Mouse (Mus musculus) neural tube, embryonic 14.5 days (tissue): ENCODE results near the gene Grk6. TPM values are rescaled to one million over a fixed set of nuclear protein-coding genes. Genes with fewer than 3 reads are reported as not detected.

Source experiments
- ATAC-seq: fragments of 200-750 bp; cut with Nextera tagmentation; 2 replicates; pipeline ENCODE4 v1.8.0; 2017; ENCODE audit warnings: low read depth, mild to moderate bottlenecking, moderate TSS enrichment, moderate library complexity
- H3K27ac ChIP-seq: fragments of 300-500 bp; sonication (generic); 2 replicates; pipeline ENCODE4 v1.5.1; 2014; ENCODE audit warnings: low read depth, mild to moderate bottlenecking, control low read depth, low read length, moderate library complexity, mixed read lengths
- H3K27me3 ChIP-seq: fragments of 300-500 bp; sonication (generic); 2 replicates; pipeline ENCODE4 v1.6.1; 2014; ENCODE audit warnings: low read length; ENCODE audit not compliant: control insufficient read depth, insufficient read depth
- H3K36me3 ChIP-seq: fragments of 300-500 bp; sonication (generic); 2 replicates; pipeline ENCODE4 v1.6.1; 2014; ENCODE audit warnings: low read length, mixed read lengths; ENCODE audit not compliant: control insufficient read depth, insufficient read depth
- H3K4me1 ChIP-seq: fragments of 300-500 bp; sonication (generic); 2 replicates; pipeline ENCODE4 v1.6.1; 2014; ENCODE audit warnings: low read length; ENCODE audit not compliant: control insufficient read depth, insufficient read depth
- H3K4me2 ChIP-seq: fragments of 300-500 bp; sonication (generic); 2 replicates; pipeline ENCODE4 v1.6.1; 2014; ENCODE audit warnings: mild to moderate bottlenecking, low read depth, low read length, control low read depth
- H3K4me3 ChIP-seq: fragments of 300-500 bp; sonication (generic); 2 replicates; pipeline ENCODE4 v1.5.1; 2014; ENCODE audit warnings: low read depth, low read length, control low read depth, mixed read lengths
- H3K9ac ChIP-seq: fragments of 300-500 bp; sonication (generic); replicated peaks from 2 replicates; pipeline ENCODE4 v1.6.1; 2014; ENCODE audit warnings: low read depth, mild to moderate bottlenecking, control low read depth, low read length, mixed read lengths
- H3K9me3 ChIP-seq: fragments of 300-500 bp; sonication (generic); 2 replicates; pipeline ENCODE4 v1.6.1; 2016; ENCODE audit warnings: low read length; ENCODE audit not compliant: control insufficient read depth
- WGBS: fragments of 180-500 bp; shearing (Covaris S2); extraction: QIAGEN DNeasy Blood & Tissue Kit; methylation state at CpG from one replicate; pipeline ENCODE4 v1.1.7; 2014; 5-methylcytosine and 5-hydroxymethylcytosine counted together
- polyA plus RNA-seq: library from polyadenylated mRNA; unstranded; fragments of >200 nt; fragmentation: Nextera tagmentation; extraction: Ambion mirVana; gene quantifications from 2 replicates; pipeline ENCODE4 v1.2.1, GENCODE M21; 2014

Gene Grk6
- polyA plus RNA-seq, result 39.0 and 42.1 TPM in 2 replicates

GRCm38 (mm10) chr13:55444937-55445315 is at the start of gene Grk6:
Gene Grk6 (plus strand): TSS chr13:55445072.
- H3K36me3 ChIP-seq, result no peaks in the 10 kb centered on the region
- peak within 1 kb of the TSS; percentile 84 for H3K4me2 ChIP-seq
- peaks cover 26% of the 10 kb centered on the region for H3K4me1 ChIP-seq
- H3K27ac ChIP-seq, result peak within 1 kb of the TSS; percentile 91
- H3K4me3 ChIP-seq, result peak within 1 kb of the TSS; percentile 79
- ATAC-seq, result peak; percentile 96
- peak within 1 kb of the TSS; percentile 83 for H3K9ac ChIP-seq
- no peaks in the 10 kb centered on the region for H3K27me3 ChIP-seq
- H3K9me3 ChIP-seq, result no peaks in the 10 kb centered on the region
- WGBS, result 0% methylated on average over 33 of the region's 35 CpGs

- WGBS, result 96% methylated on average over 1 of the region's 1 CpGs
- no peaks in the 10 kb centered on the region for H3K4me1 ChIP-seq
- ATAC-seq, result no peak
- H3K27me3 ChIP-seq, result no peaks in the 10 kb centered on the region
- no peak within 1 kb of the TSS for H3K4me3 ChIP-seq
- no peaks in the 10 kb centered on the region for H3K36me3 ChIP-seq
- H3K9me3 ChIP-seq, result no peaks in the 10 kb centered on the region
- no peak within 1 kb of the TSS for H3K4me2 ChIP-seq
- H3K9ac ChIP-seq, result no peak within 1 kb of the TSS
- H3K27ac ChIP-seq, result no peak within 1 kb of the TSS
These were observed 46.8 kb upstream of the Grk6 start, which contains the start of gene Slc34a1 for GRCm38 (mm10) chr13:55398088-55398487. Gene Slc34a1 (plus strand): TSS chr13:55398187.

GRCm38 (mm10) chr13:55399300-55400038 is 45.4 kb upstream of the Grk6 start:
- 73% methylated on average over 5 of the region's 5 CpGs for WGBS
- Histone ChIP-seq H3K4me2 (no peak overlapping the region), H3K4me3 (no peak overlapping the region), H3K4me1 (no peaks in the 10 kb centered on the region), H3K27me3 (no peaks in the 10 kb centered on the region), H3K9me3 (no peaks in the 10 kb centered on the region), H3K9ac (no peak overlapping the region), H3K36me3 (no peaks in the 10 kb centered on the region), H3K27ac (no peak overlapping the region)
- ATAC-seq, result no peak

DNA sequence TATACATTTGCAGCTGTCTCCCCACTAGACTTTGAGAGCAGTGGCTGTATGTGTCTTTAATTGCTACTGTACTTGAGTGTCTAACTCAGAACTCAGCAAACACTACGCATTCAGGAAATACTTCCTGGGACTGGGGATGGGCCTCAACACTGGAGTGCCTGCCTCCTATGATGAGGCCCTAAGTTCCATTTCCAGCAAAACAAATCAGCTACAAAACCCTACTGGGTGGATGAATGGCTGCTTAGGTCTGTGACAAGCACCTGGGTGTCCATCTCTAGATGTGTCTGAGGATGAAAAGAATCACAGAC is 44.9 kb upstream of the Grk6 start:
- Histone ChIP-seq H3K4me1 (no peaks in the 10 kb centered on the region), H3K4me2 (no peak overlapping the region), H3K36me3 (no peaks in the 10 kb centered on the region), H3K27ac (no peak overlapping the region), H3K4me3 (no peak overlapping the region), H3K27me3 (no peaks in the 10 kb centered on the region), H3K9ac (no peak overlapping the region), H3K9me3 (no peaks in the 10 kb centered on the region)
- no peak for ATAC-seq
- WGBS, result 92% methylated on average over 1 of the region's 1 CpGs

GRCm38 (mm10) chr13:55403266-55403665 is 41.6 kb upstream of the Grk6 start:
- peak; percentile 42; the same call in 1 of the 2 replicates for ATAC-seq
- peaks cover 10% of the 10 kb centered on the region; the same call in 1 of the 2 replicates for H3K4me1 ChIP-seq
- H3K27ac ChIP-seq, result peak overlapping the region; percentile 71
- H3K9ac ChIP-seq, result no peak overlapping the region
- no peaks in the 10 kb centered on the region for H3K27me3 ChIP-seq
- H3K4me2 ChIP-seq, result no peak overlapping the region
- WGBS, result 47% methylated on average over 7 of the region's 7 CpGs
- no peaks in the 10 kb centered on the region for H3K36me3 ChIP-seq
- no peaks in the 10 kb centered on the region for H3K9me3 ChIP-seq
- H3K4me3 ChIP-seq, result no peak overlapping the region

GRCm38 (mm10) chr13:55403935-55404852 is 40.7 kb upstream of the Grk6 start:
- Histone ChIP-seq H3K27ac (peak overlapping the region; percentile 75), H3K27me3 (no peaks in the 10 kb centered on the region), H3K4me2 (no peak overlapping the region)

DNA sequence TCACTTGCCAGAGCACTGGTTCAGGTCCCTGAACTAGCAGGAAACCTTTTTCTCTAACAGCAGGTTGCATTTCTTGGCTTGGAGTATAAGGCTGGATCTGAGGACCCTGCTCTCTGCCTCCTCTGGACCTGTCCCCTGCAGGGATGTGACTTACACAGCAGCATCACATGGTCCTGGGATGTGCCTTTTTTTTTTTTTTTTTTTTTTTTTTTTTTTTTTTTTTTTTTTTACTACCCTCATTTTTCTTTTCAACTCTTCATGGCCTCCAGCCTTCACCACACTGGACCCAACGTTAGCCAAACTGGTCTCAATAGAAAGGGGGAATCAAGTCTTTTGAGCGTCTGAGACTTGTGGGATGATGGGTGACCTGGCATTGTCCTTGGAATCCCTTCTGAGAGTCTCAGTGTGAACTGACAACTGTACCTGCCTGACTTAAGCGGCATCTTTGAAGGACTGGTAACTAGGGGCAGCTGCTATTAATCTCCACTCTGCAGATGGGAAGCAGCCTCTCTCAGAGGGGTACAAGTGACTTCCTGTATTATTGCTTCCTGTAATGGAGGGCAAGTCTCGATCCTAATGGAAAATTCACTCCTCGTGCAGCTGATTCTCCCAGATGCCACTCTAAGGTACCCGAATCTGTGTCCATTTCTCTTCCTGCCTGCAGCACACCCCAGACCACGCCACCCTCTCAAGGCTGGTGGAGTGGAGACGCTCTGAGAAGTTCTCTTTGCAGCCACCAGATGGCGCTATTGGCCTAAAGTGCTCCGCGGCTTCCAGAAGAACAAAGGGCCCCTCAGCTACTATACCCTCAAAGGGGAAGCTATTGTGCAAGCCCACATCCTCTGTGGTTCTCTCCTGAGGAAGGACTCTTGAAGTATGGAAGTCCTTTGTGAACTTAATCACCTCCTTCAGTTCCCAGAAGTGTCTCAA is 39.8 kb upstream of the Grk6 start:
- H3K9me3 ChIP-seq, result no peaks in the 10 kb centered on the region
- WGBS, result 13% methylated on average over 11 of the region's 11 CpGs
- H3K36me3 ChIP-seq, result no peaks in the 10 kb centered on the region
- peak; percentile 91 for ATAC-seq
- peaks cover 10% of the 10 kb centered on the region; the same call in 1 of the 2 replicates for H3K4me1 ChIP-seq
- no peak overlapping the region for H3K4me3 ChIP-seq
- peak overlapping the region; percentile 82 for H3K27ac ChIP-seq
- H3K27me3 ChIP-seq, result no peaks in the 10 kb centered on the region
- peak overlapping the region; percentile 20; the same call in 1 of the 2 replicates for H3K4me2 ChIP-seq
- H3K9ac ChIP-seq, result peak overlapping the region; percentile 34; the same call in 1 of the 2 replicates

More at GRCm38 (mm10) chr13:55403935-55404852, 40.7 kb upstream of the Grk6 start:
- Histone ChIP-seq H3K36me3 (no peaks in the 10 kb centered on the region), H3K9me3 (no peaks in the 10 kb centered on the region), H3K4me3 (no peak overlapping the region), H3K9ac (no peak overlapping the region; the same call in 1 of the 2 replicates), H3K4me1 (peaks cover 10% of the 10 kb centered on the region; the same call in 1 of the 2 replicates)
- no peak for ATAC-seq
- 59% methylated on average over 15 of the region's 15 CpGs for WGBS

GRCm38 (mm10) chr13:55405783-55406390 is 39.0 kb upstream of the Grk6 start:
- H3K27ac ChIP-seq, result peak overlapping the region; percentile 82
- H3K4me1 ChIP-seq, result peaks cover 10% of the 10 kb centered on the region; the same call in 1 of the 2 replicates
- H3K9ac ChIP-seq, result peak overlapping the region; percentile 9; the same call in 1 of the 2 replicates
- peak overlapping the region; percentile 11; the same call in 1 of the 2 replicates for H3K4me2 ChIP-seq
- H3K36me3 ChIP-seq, result no peaks in the 10 kb centered on the region
- WGBS, result 66% methylated on average over 13 of the region's 13 CpGs
- H3K4me3 ChIP-seq, result no peak overlapping the region
- no peaks in the 10 kb centered on the region for H3K9me3 ChIP-seq
- H3K27me3 ChIP-seq, result no peaks in the 10 kb centered on the region
- peak; percentile 41; the same call in 1 of the 2 replicates for ATAC-seq
